ENCODE assay signal across 20 mouse cellular contexts in genomic region chr14:8660359-8660758, GRCm38 (mm10). TPM values are rescaled to one million over a fixed set of nuclear protein-coding genes. Genes with fewer than 3 reads are reported as not detected.
"Had no signal": no experiment of that assay in that cellular context is flagged by ENCODE, and none has a peak within 500 bp of the region (broad histone marks: within the 10 kb centered on the region; RNA-seq: fewer than 3 reads in every experiment).

No protein-coding gene starts in this region.

- DNase-seq: liver, embryonic 13.5 days; liver, postnatal 0 days; right cerebral cortex, postnatal 14 days; thymus, adult 2 months; thymus, postnatal 25 days; thymus, postnatal 4 days had no signal

- H3K4me2 ChIP-seq: liver, embryonic 11.5 days; liver, embryonic 13.5 days; liver, embryonic 15.5 days; lung, embryonic 15.5 days; midbrain, embryonic 11.5 days; midbrain, embryonic 13.5 days; midbrain, embryonic 15.5 days; neural tube, embryonic 12.5 days; stomach, embryonic 15.5 days had no signal

- H3K4me1 ChIP-seq: liver, embryonic 13.5 days; liver, embryonic 15.5 days; lung, embryonic 15.5 days; megakaryocyte, embryonic 14.5 days; stomach, embryonic 15.5 days had no signal

- H3K27ac ChIP-seq: liver, embryonic 13.5 days; liver, embryonic 15.5 days; lung, embryonic 15.5 days; macrophage; midbrain, embryonic 13.5 days; midbrain, embryonic 15.5 days; neural tube, embryonic 12.5 days; stomach, embryonic 15.5 days; stomach, postnatal 0 days had no signal

- ATAC-seq: liver, postnatal 0 days; midbrain, embryonic 13.5 days; midbrain, embryonic 15.5 days had no signal

- H3K9ac ChIP-seq: liver, embryonic 13.5 days; liver, embryonic 15.5 days; liver, postnatal 0 days; lung, embryonic 15.5 days; midbrain, embryonic 13.5 days; midbrain, embryonic 15.5 days; neural tube, embryonic 12.5 days; stomach, embryonic 15.5 days had no signal

- H3K27me3 ChIP-seq: liver, embryonic 13.5 days; liver, embryonic 15.5 days; lung, embryonic 15.5 days; megakaryocyte, embryonic 14.5 days; midbrain, embryonic 13.5 days; midbrain, embryonic 15.5 days; neural tube, embryonic 12.5 days; stomach, embryonic 15.5 days had no signal

- H3K9me3 ChIP-seq: liver, embryonic 13.5 days; liver, embryonic 15.5 days; lung, embryonic 15.5 days; megakaryocyte, embryonic 14.5 days; midbrain, embryonic 13.5 days; midbrain, embryonic 15.5 days; neural tube, embryonic 12.5 days; stomach, embryonic 15.5 days had no signal

- H3K36me3 ChIP-seq: liver, embryonic 13.5 days; liver, embryonic 15.5 days; lung, embryonic 15.5 days; midbrain, embryonic 13.5 days; midbrain, embryonic 15.5 days; neural tube, embryonic 12.5 days; stomach, embryonic 15.5 days had no signal

- H3K4me3 ChIP-seq: liver, embryonic 13.5 days; liver, embryonic 15.5 days; lung, embryonic 15.5 days; megakaryocyte, embryonic 14.5 days; midbrain, embryonic 13.5 days; midbrain, embryonic 15.5 days; neural tube, embryonic 12.5 days; stomach, embryonic 15.5 days had no signal

RNA-seq across cellular contexts. Expression of gene 4930452B06Rik, which starts 5.7 kb away (rescaled TPM):
- total RNA-seq: megakaryocyte progenitor cell, adult 5-6 weeks; monocyte, adult 5-6 weeks; neutrophil, adult 5-6 weeks had no signal
- polyA plus RNA-seq: macrophage had no signal
